Mouse (Mus musculus): ENCODE results near the gene Zfp11. TPM values are rescaled to one million over a fixed set of nuclear protein-coding genes. Genes with fewer than 3 reads are reported as not detected.

Zfp11 gene
- total RNA-seq, 2 experiments from 2014 or later, result 3.2 to 4.4 TPM

GRCm38 (mm10) chr5:129611060-129611459, 58.8 kb downstream of the Zfp11 start:
- peak; percentile 83 for DNase-seq

- DNase-seq, result no peak
Measured at GRCm38 (mm10) chr5:129607476-129607875, 62.4 kb downstream of the Zfp11 start.

Other genes starting within 250 kb of the Zfp11 start
- 10 to 100 TPM; 51.7 to 66.0 TPM for gene Sfswap, start 168.9 kb downstream of the Zfp11 start, total RNA-seq (2021)
- 1 to 10 TPM; 1.3 to 2.4 TPM for gene Mmp17, start 85.9 kb downstream of the Zfp11 start, total RNA-seq (2021)
- gene Sept14, start 38.4 kb upstream of the Zfp11 start, total RNA-seq (2021), result not detected
- 100 to 1,000 TPM in 1 of 2 experiments, 10 to 100 TPM in 1; 94.3 to 101 TPM for gene Mrps17, start 45.4 kb upstream of the Zfp11 start, total RNA-seq (2021)
- 100 to 1,000 TPM; 125 to 184 TPM for gene Nipsnap2, start 55.0 kb upstream of the Zfp11 start, total RNA-seq (2021)
- gene Psph, start 117.3 kb upstream of the Zfp11 start, total RNA-seq (2021), result 10 to 100 TPM; 25.2 to 28.4 TPM
- gene Sumf2, start 176.9 kb upstream of the Zfp11 start, total RNA-seq (2021), result 10 to 100 TPM; 40.9 to 42.5 TPM
- 1,000 to 10,000 TPM in 1 of 2 experiments, 100 to 1,000 TPM in 1; 975 to 1,063 TPM for gene Chchd2, start 217.4 kb upstream of the Zfp11 start, total RNA-seq (2021)
- gene Zbed5, start 225.6 kb upstream of the Zfp11 start, total RNA-seq (2021), result 1 to 10 TPM; 2.8 to 3.6 TPM
- 1 to 10 TPM; 3.2 to 8.0 TPM for gene Phkg1, start 228.4 kb upstream of the Zfp11 start, total RNA-seq (2021)
- gene Nupr1l, start 238.4 kb upstream of the Zfp11 start, total RNA-seq (2021), result 1 to 10 TPM; 4.0 to 5.8 TPM

Data from adrenal gland, postnatal 10 days (tissue).